Mouse (Mus musculus): Measurements from ENCODE around the gene Fdps.

DNA sequence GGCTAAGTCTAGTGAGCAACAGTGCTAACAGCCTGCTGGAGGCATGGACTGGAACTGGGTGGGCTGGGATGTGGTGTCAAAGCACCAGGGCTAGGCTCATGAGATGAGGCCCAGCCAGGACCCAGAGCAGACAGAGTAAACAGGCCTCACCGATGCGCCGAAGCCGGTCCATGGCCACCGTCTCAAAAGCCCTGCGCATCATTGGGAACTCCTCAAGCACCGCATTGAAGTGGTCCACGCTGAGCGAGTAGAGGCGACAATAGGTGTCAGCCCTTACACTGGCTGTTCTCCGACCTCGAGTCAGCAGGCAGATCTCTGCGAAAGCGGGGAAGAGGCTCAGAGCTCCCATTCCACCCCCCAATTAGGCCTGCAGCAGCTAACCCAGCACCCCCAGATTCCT lies 46.8 kb upstream of the Fdps start:
- TF ChIP-seq POLR2A (IDR thresholded peaks at IDR 0.05; ENCODE audit: insufficient read depth, low read length) = no peak
- no peak for TF ChIP-seq CTCF (IDR thresholded peaks at IDR 0.05; ENCODE audit: low read depth, low read length)
- TF ChIP-seq EP300 (IDR thresholded peaks at IDR 0.05; ENCODE audit: insufficient read depth, low read depth, low read length) = no peak
